Mouse (Mus musculus): Measurements from ENCODE around the gene Lck. TPM values are rescaled to one million over a fixed set of nuclear protein-coding genes. Genes with fewer than 3 reads are reported as not detected.
"Not testable (repeated sequence)": the region's sequence is repeated elsewhere in the genome, so short reads cannot be mapped to it uniquely, and the experiment has no call there.

The Lck gene
- total RNA-seq, 2 experiments from 2014 or later, result 2.1 to 3.9 TPM

DNA sequence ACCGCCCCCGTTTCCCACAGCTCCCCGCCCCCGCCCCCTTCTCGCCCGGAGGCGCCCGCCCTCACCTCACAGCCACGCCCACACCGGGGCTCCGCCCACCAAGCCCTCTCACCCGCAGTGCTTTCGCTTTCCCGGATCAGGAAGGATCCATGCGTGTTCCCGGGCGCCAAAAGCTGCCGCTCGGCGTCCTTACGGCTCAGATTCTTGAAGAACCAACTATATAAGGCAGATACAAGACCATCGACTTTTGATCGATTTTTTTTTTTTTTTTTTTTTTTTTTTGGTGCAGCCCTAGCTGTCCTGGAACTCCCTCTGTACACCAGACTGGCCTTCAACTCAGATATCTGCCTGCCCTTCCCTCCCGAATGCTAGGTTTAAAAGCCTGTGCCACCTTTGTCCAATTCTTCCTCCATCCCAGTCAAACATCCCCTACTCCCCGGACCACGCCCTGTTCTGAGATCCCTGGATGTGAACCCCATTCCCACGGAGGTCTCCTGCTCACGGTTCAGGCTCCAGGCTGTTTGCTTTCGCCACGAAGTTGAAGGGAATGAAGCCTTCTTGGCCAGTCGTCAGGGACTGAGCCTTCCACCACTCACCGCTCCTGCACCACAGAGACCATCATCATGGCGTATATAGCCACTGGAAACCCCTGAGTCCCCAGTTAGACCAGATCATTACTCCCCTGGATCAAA is 16.8 kb downstream of the Lck start:
- intact Hi-C loops (cut with DNase I), result no loop called here
- peak; percentile 86 to 92 for DNase-seq

DNA sequence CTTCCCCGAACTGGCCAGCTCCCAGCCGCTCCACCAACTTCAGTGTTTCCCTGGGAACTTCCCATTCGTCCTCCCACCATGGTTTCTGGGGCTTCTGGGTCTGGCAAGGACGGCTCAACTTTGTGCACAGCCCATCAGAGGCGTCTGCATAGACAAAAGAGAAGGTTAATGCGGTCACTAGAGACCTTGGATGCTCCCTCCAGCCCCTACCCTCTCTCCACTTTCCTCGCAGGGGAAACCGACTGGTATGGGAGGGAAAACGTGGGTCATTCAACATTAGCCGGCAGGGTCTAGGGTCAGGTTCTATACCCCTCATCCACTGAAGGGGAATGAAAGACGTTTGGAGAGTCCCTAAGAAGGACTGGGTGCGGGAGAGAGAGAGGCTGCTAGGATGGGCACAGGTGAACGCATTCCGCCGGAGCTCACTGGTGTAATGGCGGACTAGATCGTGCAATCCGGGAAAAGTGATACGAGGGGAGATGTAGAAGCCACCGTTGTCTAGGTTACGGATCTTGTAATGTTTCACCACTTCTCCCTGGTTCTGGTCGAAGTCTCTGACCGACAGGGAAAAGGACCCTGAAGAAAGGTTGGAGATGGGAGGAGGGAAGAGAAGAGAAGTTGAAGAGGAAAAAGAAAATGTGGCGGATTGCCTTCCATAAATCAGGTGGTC is 17.4 kb downstream of the Lck start:
- peak in 1 of 2 experiments; percentile 24 for DNase-seq
- intact Hi-C loops (cut with DNase I), result no loop called here

DNA sequence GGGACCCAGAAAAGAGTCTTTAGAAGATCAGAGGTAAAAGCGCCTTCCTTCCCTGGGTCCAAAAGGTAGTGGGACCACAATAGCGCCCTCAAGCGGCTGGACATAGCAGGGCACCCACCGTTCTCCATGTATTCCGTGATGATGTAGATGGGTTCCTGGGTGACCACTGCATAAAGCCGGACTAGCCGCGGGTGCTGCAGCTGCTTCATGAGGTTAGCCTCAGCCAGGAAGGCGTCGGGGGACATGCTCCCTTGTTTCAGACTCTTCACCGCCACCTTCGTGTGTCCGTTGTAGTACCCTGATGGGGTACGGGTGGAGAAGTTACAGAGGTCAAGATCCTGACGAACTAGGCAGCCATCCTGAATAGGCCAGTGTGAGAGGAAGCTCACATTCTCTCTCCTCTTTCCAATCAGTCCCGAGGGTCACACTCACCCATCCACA is 18.0 kb downstream of the Lck start:
- intact Hi-C loops (cut with DNase I), result no loop called here
- DNase-seq, result peak in 1 of 2 experiments; percentile 63

DNA sequence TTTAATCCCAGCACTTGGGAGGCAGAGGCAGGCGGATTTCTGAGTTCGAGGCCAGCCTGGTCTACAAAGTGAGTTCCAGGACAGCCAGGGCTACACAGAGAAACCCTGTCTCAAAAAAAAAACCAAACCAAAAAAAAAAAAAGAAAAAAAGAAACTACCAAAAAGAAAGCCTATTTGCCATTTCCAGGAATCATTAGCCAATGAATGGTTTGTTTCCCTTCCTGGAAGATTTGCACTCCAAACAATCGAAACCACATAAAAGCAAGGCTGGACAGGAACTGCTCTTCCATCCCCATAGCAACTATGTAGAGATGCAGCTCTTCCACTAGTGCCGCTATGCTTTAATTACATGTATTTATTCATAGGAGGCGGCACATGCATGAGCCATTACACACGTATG is 18.9 kb downstream of the Lck start:
- DNase-seq; intact Hi-C loops (cut with DNase I): not testable (repeated sequence)

DNA sequence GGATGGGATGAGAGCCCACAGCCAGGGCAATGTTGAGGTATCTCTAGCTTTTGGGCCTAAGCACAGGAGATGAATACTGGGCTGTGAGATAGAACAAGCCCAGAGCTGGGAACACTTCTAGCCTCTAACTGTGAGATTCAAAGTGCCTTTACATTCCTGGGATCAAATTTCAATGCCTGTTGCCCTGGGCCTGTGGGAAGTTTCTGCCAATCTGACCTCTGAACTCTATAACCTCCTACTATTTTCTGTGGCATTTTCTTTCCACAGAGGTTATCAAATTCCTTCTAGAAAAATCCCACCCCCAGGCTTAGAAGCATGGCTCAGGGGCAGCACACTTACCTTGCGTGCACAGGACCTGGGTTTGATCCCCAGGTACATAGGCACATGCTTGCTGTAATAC is 23.1 kb downstream of the Lck start:
- intact Hi-C loops (cut with DNase I), result no loop called here
- no peak for DNase-seq

DNA sequence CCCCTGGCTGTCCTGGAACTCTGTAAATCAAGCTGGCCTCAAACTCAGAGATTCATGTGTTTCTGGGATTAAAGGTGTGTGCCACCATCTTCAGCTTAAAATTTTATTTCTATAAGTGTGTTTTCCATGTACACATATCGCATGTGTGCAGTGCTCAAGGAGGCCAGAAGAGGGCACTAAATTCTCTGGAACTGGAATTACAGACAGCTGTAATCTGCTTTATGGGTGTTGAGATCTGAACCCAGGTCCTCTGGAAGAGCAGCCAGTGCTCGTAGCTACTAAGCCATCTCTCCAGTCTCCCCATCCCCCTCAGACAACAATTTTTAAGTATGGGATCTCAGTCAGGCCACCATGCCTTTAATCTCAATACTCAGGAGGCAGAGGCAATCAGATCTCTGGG is 24.1 kb downstream of the Lck start:
- intact Hi-C loops (cut with DNase I), result loop anchor here (2.0 kb wide), 1 partner anchor 59 kb away; no protein-coding TSS in a partner anchor
- DNase-seq, result peak in 1 of 2 experiments; percentile 40

DNA sequence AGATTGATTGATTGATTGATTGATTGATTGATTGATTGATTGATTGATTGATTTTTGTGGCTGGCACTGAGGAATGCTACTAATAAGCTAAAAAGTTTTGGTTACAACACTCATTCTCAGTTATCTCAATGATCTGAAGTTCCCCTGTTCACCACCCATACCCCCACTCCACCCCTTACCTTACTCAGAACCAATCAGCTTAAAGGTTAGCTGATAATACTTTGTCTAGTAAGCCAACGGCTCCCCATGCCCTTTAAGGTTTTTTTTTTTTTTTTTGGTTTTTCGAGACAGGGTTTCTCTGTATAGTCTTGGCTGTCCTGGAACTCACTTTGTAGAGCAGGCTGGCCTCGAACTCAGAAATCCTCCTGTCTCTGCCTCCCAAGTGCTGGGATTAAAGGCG is 25.8 kb downstream of the Lck start:
- intact Hi-C loops (cut with DNase I), result loop anchor here (2.0 kb wide), 1 partner anchor 61 kb away; no protein-coding TSS in a partner anchor
- DNase-seq, result not testable (repeated sequence)

DNA sequence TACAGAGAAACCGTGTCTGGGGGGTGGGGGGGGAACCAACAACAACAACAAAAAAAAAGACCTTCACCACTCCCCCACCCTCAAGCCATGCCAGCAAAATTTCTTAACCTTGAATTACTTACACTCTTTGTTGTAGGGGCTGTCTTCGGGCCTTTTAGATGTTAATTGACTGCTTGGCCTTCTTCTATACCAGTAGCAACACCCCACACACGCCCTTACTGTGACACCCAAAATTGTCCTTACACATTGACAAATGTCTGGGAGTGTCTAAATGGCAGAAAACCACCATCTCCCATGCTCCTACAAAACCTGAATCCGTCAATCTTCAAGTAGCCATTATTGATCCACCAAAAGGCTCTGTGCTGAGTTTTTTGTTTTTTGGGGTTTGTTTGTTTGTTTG is 29.3 kb downstream of the Lck start:
- no peak for DNase-seq
- intact Hi-C loops (cut with DNase I), result loop anchor here (5.0 kb wide), 1 partner anchor 47 kb away; no protein-coding TSS in a partner anchor

DNA sequence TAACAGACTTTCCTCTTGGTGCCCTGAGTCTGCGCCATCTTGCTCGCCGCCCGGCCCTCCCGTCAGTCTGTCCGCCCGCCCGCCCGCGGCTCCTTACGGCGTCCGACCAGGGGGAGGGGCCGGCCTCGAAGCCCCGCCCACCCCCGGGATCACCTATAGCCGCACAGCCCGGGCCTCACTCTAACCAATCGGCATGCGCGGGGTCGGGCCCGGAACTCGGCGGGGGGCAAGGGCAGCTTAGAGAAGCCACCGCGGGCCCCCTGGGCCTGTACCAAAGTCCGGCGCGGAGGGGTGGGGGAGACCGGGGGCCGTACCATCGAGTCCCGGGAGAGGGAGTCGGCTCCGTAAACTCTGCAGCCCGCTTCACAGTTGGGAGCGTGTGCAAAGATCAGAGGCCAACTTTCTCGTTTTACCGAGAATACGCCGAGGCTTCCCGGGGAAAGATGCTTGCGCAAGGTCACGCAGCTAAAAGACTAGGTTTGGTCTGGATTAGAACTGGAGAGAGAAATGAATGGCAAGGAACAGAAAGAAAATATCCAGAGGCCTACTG is 30.8 kb downstream of the Lck start, which contains the start of gene Hdac1:
Gene Hdac1, minus strand, starts transcription at position 122 of the 550 bp plus-strand sequence.
- intact Hi-C loops (cut with DNase I), result loop anchor here (5.0 kb wide), 1 partner anchor 45 kb away; no protein-coding TSS in a partner anchor

DNA sequence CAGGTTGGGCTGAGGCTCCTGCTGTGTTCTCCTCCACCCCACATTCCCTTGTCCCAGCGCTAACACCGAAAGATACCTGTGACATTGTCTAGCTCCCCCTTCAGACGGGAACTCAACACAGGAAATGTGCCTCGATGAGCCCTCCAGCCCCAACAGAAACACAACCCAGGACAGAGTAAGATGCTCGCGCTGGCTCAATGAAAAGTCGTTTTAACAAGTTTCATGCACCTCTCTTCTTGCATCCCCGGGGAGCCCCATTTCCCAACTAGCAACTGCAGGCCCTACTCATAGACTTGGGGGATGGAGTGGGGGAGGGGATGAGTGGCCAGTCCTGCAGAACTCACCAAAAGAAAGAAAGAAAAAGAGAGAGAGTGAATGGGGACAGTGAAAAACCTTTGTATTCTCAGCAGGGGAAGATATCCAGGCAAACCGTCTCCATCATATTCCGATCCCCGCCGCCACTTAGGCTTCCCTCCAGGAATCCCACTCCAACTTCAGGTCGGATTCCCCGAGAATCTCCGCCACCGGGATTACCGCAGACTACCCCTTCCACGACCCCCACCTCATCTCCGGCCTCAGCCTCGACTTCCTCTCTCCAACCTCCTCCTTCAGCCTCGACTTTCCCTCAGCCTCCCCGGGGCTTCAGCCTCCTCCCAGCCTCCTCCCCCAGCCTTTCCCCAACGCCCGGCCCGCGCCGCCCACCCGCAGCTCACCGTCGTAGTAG is 31.4 kb downstream of the Lck start:
- intact Hi-C loops (cut with DNase I), result loop anchor here (5.0 kb wide), 1 partner anchor 45 kb away; no protein-coding TSS in a partner anchor
- peak in 1 of 2 experiments; percentile 31 for DNase-seq

More for the DNA sequence above, 30.8 kb downstream of the Lck start, which contains the start of gene Hdac1:
- peak; percentile 97 to 98 for DNase-seq

DNA sequence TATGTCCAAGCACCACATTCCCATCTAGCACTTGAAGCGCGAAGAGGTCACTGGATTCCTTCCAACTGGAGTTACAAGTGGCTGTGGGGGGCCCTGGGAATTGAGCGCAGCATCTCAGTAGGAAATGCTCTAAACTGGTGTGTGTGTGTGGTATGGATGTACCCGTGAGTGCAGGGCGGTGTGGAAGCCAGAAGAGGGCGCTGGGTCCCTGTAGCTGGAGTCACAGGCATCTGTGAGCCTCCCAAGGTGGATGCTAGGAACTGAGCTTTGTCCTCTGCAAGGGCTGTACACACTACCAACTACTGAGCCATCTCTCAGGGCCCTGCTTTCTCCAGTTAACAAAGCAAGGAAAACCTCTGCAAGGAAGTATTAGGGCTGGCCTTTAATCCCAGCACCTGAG is 33.4 kb downstream of the Lck start:
- intact Hi-C loops (cut with DNase I), result loop anchor here (5.0 kb wide), 1 partner anchor 43 kb away; no protein-coding TSS in a partner anchor

DNA sequence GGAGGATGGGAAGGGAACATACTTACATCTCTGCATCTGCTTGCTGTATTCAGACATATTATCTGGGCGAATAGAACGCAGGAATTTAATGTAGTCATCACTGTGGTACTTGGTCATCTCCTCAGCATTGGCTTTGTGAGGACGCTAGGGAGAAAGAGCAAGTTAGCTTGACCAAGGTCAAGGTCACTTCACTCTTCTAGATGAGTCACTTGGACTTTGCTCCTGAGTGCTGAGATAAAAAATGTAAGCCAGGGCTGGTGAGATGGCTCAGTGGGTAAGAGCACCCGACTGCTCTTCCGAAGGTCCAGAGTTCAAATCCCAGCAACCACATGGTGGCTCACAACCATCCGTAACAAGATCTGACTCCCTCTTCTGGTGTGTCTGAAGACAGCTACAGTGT is 44.5 kb downstream of the Lck start:
- DNase-seq; intact Hi-C loops (cut with DNase I): not testable (repeated sequence)

More for the DNA sequence above, 33.4 kb downstream of the Lck start:
- peak; percentile 18 to 30 for DNase-seq

DNA sequence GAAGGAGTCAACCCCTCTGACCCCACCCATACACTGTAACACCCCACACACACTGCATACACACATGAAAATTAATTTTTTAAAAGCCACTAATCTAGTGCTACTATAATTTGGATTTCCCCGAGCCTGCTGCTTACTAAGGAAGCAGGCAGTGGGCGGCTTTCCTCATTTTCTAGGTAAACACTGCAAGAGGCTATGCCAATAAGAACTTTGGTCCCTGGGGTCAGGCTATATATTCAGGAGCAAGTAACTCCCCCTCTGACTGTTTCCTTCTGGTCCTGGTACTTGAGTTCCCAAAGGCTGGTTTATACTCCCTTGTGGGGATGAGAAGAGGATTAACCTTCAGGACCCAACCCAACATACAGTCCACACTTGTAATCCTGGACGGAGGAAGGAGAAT is 47.6 kb downstream of the Lck start:
- no peak for DNase-seq
- intact Hi-C loops (cut with DNase I), result no loop called here

DNA sequence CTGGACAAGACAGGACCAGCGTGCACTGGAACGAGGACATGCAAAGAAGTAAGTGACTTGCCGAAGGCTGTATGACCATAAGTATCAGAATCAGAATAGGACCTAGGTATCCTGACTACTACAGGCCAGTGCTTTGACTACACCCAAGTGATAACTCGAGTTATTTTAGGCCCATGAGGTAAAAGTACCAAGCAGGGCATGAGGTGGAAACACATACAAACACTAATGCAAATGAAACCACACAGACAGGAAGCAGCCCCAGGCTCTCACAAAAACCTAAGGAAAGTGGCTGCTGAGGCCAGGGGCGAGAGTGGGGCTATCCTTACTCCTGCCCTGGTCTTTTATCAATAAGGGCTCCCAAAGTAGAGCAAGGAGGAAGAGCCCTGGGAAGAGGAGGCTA is 48.1 kb downstream of the Lck start:
- intact Hi-C loops (cut with DNase I), result no loop called here
- no peak for DNase-seq

DNA sequence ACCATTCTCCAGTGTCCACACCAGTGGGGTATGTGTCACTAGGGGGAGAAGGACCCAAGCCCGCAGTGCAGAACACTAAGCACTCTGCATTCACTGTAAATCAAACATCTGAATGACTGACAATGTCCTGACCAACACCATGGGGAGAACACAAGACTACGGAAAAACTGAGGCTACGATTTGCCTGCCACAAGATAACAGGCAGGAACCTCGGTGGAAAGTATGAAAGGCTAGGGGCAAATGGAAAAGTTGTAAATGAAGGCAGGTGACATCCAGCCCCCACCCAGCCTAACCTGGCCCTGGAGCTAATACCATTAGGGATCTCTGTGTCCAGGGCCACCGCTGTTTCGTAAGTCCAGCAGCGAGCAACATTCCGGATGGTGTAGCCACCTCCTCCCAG is 54.9 kb downstream of the Lck start:
- intact Hi-C loops (cut with DNase I), result no loop called here
- DNase-seq, result no peak

DNA sequence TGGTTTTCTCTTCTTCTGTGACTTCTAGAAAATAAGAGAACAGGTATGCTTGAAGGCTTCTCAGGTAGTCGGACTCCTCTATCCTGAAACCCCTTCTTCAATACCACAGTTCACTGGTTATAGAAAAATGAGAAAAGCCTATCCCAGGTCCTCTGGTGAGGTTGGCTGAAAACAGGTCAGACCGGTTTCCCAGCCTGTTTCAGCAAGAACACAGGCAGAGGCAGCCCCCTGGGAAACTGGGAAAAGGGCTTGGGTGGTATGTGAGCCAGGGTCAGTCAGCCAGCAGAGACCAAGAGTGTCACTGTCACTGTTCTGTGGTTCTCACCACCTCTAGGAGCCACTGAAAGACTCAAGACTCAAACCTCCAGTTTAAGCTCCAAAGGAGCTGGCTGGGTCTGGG is 56.5 kb downstream of the Lck start:
- no peak for DNase-seq
- intact Hi-C loops (cut with DNase I), result no loop called here

DNA sequence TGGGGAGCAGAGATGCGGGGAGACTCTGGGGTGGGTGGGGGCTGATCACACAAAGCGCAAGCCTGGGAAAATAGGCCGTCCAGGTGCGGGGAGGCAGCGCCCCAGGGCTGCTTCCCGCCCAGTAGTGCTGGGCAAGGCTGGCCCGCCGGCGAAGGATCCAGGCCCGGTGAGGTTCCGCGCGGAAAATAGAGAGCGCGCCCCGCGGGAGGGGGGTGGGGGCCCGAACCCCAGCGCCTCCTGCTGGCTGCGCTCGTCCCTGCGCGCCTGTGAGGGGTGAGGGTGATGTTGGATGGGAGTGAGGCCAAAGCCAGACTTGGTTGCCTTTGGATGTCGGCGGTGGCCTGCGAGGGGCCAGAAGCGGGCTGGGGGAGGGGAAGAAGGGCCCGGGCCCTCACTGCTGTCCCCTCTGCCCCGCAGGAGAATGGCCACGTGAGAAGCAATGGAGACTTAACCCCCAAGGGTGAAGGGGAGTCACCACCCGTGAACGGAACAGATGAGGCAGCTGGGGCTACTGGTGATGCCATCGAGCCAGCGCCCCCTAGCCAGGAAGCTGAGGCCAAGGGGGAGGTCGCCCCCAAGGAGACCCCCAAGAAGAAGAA is 59.0 kb downstream of the Lck start:
- intact Hi-C loops (cut with DNase I), result no loop called here
- peak; percentile 74 to 80 for DNase-seq

DNA sequence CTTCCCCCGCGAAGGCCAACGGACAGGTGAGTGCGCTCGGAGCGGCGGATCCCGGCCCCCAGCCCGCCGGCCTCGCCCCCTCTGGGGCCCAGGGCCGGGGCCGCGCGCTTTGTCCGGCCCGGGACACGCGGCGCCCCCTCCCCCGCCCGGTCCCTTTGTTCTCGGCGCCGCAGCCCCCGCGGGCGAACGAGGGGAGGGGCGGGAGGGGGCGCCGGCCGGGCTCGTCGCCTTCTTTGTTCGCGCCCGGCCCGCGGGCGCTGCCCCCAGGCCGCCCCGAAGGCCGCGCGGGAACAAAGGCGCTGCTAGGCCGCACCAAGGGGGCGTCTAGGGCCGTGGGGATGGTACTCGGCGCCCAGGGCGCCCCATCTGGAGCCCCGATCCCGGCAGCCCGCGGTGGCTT is 59.5 kb downstream of the Lck start:
- no peak for DNase-seq
- intact Hi-C loops (cut with DNase I), result no loop called here

DNA sequence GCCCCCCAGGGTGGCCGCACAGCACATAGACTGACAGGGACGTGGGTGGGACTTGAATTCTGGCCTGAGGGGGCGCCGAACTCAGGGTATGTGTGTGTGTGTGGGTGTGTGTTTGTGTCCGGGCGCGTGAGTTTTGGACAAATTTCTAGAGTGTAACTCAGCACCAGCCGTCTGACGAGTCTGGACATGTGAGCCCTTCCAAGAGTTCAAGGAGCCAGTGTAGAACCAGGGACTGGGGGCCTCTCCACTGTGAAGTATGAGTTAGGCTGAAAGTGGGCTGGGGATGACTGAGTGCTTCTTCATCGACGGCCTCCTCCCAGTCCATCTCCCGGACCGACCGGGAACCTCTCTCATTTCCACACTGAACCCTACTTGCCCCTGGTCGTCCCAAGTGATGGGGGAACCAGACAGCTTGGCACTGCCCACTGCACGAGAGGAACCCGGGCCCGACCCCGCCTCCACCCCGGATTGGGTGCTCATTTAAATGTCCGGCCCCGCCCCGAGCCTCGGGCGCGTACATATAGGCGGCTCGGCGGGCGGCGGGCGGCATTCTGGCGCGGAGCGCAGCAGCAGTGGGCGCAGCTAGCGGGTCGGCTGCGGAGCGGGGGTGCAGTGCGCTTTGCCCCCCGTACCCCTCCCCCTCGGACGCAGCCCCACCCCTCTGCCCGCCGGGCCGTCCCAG is 60.2 kb downstream of the Lck start, which contains the start of gene Marcksl1:
Gene Marcksl1, plus strand, starts transcription at position 496 of the 682 bp plus-strand sequence.
- peak; percentile 89 for DNase-seq
- intact Hi-C loops (cut with DNase I), result no loop called here
